Mouse (Mus musculus): Measurements from ENCODE around the gene Pfn1.

GRCm38 (mm10) chr11:70666687-70667086 is 12.2 kb upstream of the Pfn1 start:
- TF ChIP-seq CHD2 (IDR thresholded peaks at IDR 0.05; ENCODE audit: low read depth, low read length) = no peak
- TF ChIP-seq MAFK (IDR thresholded peaks at IDR 0.05; ENCODE audit: insufficient read depth, low read depth, low read length) = no peak
- no peak for TF ChIP-seq ZC3H11A (IDR thresholded peaks at IDR 0.05; ENCODE audit: borderline replicate concordance, low read depth, low read length)

Measured in ES-E14 (cell line).